Mouse (Mus musculus) midbrain, embryonic 15.5 days (tissue): ENCODE results near the gene Prickle4. TPM values are rescaled to one million over a fixed set of nuclear protein-coding genes. Genes with fewer than 3 reads are reported as not detected.
"Not testable (repeated sequence)": the region's sequence is repeated elsewhere in the genome, so short reads cannot be mapped to it uniquely, and the experiment has no call there.

ENCODE experiments used
- ATAC-seq: fragments of 200-750 bp; cut with Nextera tagmentation; replicated peaks from 2 replicates; pipeline ENCODE4 v1.8.0; 2017; ENCODE audit warnings: moderate TSS enrichment
- H3K27ac ChIP-seq: fragments of 300-500 bp; sonication (generic); 2 replicates; pipeline ENCODE4 v1.5.1; 2015; ENCODE audit warnings: mild to moderate bottlenecking, inconsistent platforms
- H3K27me3 ChIP-seq: fragments of 300-500 bp; sonication (generic); replicated peaks from 2 replicates; pipeline ENCODE4 v1.6.1; 2015; ENCODE audit warnings: inconsistent platforms
- H3K36me3 ChIP-seq: fragments of 300-500 bp; sonication (generic); replicated peaks from 2 replicates; pipeline ENCODE4 v1.6.1; 2015; ENCODE audit warnings: inconsistent platforms
- H3K4me1 ChIP-seq: fragments of 300-500 bp; sonication (generic); 2 replicates; pipeline ENCODE4 v1.6.1; 2015; ENCODE audit warnings: inconsistent platforms
- H3K4me2 ChIP-seq: fragments of 300-500 bp; sonication (generic); 2 replicates; pipeline ENCODE4 v1.6.1; 2015; ENCODE audit warnings: inconsistent platforms, mild to moderate bottlenecking, moderate library complexity
- H3K4me3 ChIP-seq: fragments of 300-500 bp; sonication (generic); 2 replicates; pipeline ENCODE4 v1.5.1; 2015; ENCODE audit warnings: mild to moderate bottlenecking, inconsistent platforms
- H3K9ac ChIP-seq: fragments of 300-500 bp; sonication (generic); 2 replicates; pipeline ENCODE4 v1.6.1; 2015; ENCODE audit warnings: mild to moderate bottlenecking, inconsistent platforms
- H3K9me3 ChIP-seq: fragments of 300-500 bp; sonication (generic); 2 replicates; pipeline ENCODE4 v1.6.1; 2016; ENCODE audit warnings: inconsistent platforms
- WGBS: fragments of 180-500 bp; shearing (Covaris S2); methylation state at CpG from one replicate; pipeline ENCODE4 v1.1.7; 2015; ENCODE audit warnings: mixed read lengths; 5-methylcytosine and 5-hydroxymethylcytosine counted together
- polyA plus RNA-seq: library from polyadenylated mRNA; unstranded; fragments of >200 nt; fragmentation: Nextera tagmentation; extraction: Ambion mirVana; gene quantifications from 2 replicates; pipeline ENCODE4 v1.2.1, GENCODE M21; 2015

Prickle4 gene
- polyA plus RNA-seq, 1 experiment from 2014 or later = 0.80 TPM

- no peak for ATAC-seq
- Histone ChIP-seq H3K4me3 (no peak overlapping the region), H3K27ac (no peak overlapping the region), H3K9ac (no peak overlapping the region), H3K27me3 (no peaks in the 10 kb centered on the region), H3K4me1 (no peaks in the 10 kb centered on the region), H3K4me2 (no peak overlapping the region), H3K36me3 (0 out of 2 replicates have a peak, but pooled peaks cover 3% of the 10 kb centered on the region), H3K9me3 (no peaks in the 10 kb centered on the region)
- WGBS = 84% methylated on average over 4 of the region's 4 CpGs
Measured at GRCm38 (mm10) chr17:47657901-47658300, 36.6 kb downstream of the Prickle4 start.

GRCm38 (mm10) chr17:47655697-47656096 is 38.8 kb downstream of the Prickle4 start:
- Histone ChIP-seq H3K4me2 (no peak overlapping the region), H3K4me3 (no peak overlapping the region), H3K4me1 (no peaks in the 10 kb centered on the region), H3K27me3 (no peaks in the 10 kb centered on the region), H3K36me3 (0 out of 2 replicates have a peak, but pooled peaks cover 3% of the 10 kb centered on the region), H3K27ac (no peak overlapping the region), H3K9me3 (no peaks in the 10 kb centered on the region), H3K9ac (no peak overlapping the region)
- ATAC-seq = no peak
- 91% methylated on average over 5 of the region's 5 CpGs for WGBS

- H3K36me3 ChIP-seq, H3K9me3 ChIP-seq, H3K9ac ChIP-seq, H3K4me1 ChIP-seq, H3K27me3 ChIP-seq, H3K27ac ChIP-seq, ATAC-seq, H3K4me3 ChIP-seq, H3K4me2 ChIP-seq: not testable (repeated sequence)
- 94% methylated on average over 8 of the region's 8 CpGs for WGBS
Measured at GRCm38 (mm10) chr17:47654346-47654745, 40.2 kb downstream of the Prickle4 start.

- Histone ChIP-seq H3K4me1 (no peaks in the 10 kb centered on the region), H3K4me2 (no peak overlapping the region), H3K27ac (no peak overlapping the region), H3K9me3 (no peaks in the 10 kb centered on the region), H3K27me3 (no peaks in the 10 kb centered on the region), H3K9ac (no peak overlapping the region), H3K36me3 (no peaks in the 10 kb centered on the region), H3K4me3 (no peak overlapping the region)
- WGBS = 79% methylated on average over 2 of the region's 2 CpGs
- ATAC-seq = no peak
Measured at GRCm38 (mm10) chr17:47651953-47652352, 42.6 kb downstream of the Prickle4 start.

- Histone ChIP-seq H3K4me2 (no peak overlapping the region), H3K27me3 (no peaks in the 10 kb centered on the region), H3K36me3 (no peaks in the 10 kb centered on the region), H3K27ac (no peak overlapping the region), H3K4me1 (no peaks in the 10 kb centered on the region), H3K9ac (no peak overlapping the region), H3K9me3 (no peaks in the 10 kb centered on the region), H3K4me3 (no peak overlapping the region)
- 42% methylated on average over 4 of the region's 4 CpGs for WGBS
- ATAC-seq = no peak
Measured at GRCm38 (mm10) chr17:47648966-47649365, 45.6 kb downstream of the Prickle4 start.

GRCm38 (mm10) chr17:47646683-47647082 is 47.9 kb downstream of the Prickle4 start:
- Histone ChIP-seq H3K27me3 (no peaks in the 10 kb centered on the region), H3K27ac (no peak overlapping the region), H3K4me2 (no peak overlapping the region), H3K4me1 (no peaks in the 10 kb centered on the region), H3K4me3 (no peak overlapping the region), H3K9me3 (no peaks in the 10 kb centered on the region), H3K36me3 (no peaks in the 10 kb centered on the region), H3K9ac (no peak overlapping the region)
- WGBS = 70% methylated on average over 1 of the region's 1 CpGs
- no peak for ATAC-seq

- no peaks in the 10 kb centered on the region for H3K27me3 ChIP-seq
- no peak overlapping the region for H3K27ac ChIP-seq
- no peak overlapping the region for H3K9ac ChIP-seq
- 88% methylated on average over 2 of the region's 2 CpGs for WGBS
- H3K36me3 ChIP-seq = no peaks in the 10 kb centered on the region
- H3K4me1 ChIP-seq = peaks cover 3% of the 10 kb centered on the region; the same call in 1 of the 2 replicates
- no peak overlapping the region for H3K4me3 ChIP-seq
- H3K4me2 ChIP-seq = no peak overlapping the region
- H3K9me3 ChIP-seq = no peaks in the 10 kb centered on the region
- ATAC-seq = no peak
Measured at GRCm38 (mm10) chr17:47642992-47643391, 51.5 kb downstream of the Prickle4 start.

Other genes starting within 250 kb of the Prickle4 start
- 22.0 and 22.4 TPM in 2 replicates for gene Taf8, start 192.4 kb downstream of the Prickle4 start, polyA plus RNA-seq
- gene Ccnd3, start 189.7 kb downstream of the Prickle4 start, polyA plus RNA-seq = 74.0 and 87.8 TPM in 2 replicates
- gene Bysl, start 83.2 kb downstream of the Prickle4 start, polyA plus RNA-seq = 39.7 TPM in 2 replicates
- gene Med20, start 83.2 kb downstream of the Prickle4 start, polyA plus RNA-seq = 49.6 and 50.4 TPM in 2 replicates
- 2.0 and 2.9 TPM in 2 replicates for gene Gm20517, start 83.1 kb downstream of the Prickle4 start, polyA plus RNA-seq
- gene Usp49, start 64.0 kb downstream of the Prickle4 start, polyA plus RNA-seq = 9.0 and 9.5 TPM in 2 replicates
- 242 and 256 TPM in 2 replicates for gene Tomm6, start 6.3 kb downstream of the Prickle4 start, polyA plus RNA-seq
- gene Frs3, start 5.7 kb downstream of the Prickle4 start, polyA plus RNA-seq = 46.7 and 49.0 TPM in 2 replicates
- 0.79 and 1.0 TPM in 2 replicates for gene Gm21981, start 281 bp downstream of the Prickle4 start, polyA plus RNA-seq
- gene Pgc, start 32.1 kb upstream of the Prickle4 start, polyA plus RNA-seq = not detected in 2 replicates
- 3.2 and 3.8 TPM in 2 replicates for gene Tfeb, start 42.3 kb upstream of the Prickle4 start, polyA plus RNA-seq
- 2.7 and 3.6 TPM in 2 replicates for gene Mdfi, start 140.0 kb upstream of the Prickle4 start, polyA plus RNA-seq
- gene Foxp4, start 229.9 kb upstream of the Prickle4 start, polyA plus RNA-seq = 43.3 and 46.6 TPM in 2 replicates